Mouse (Mus musculus): ENCODE data around the gene Snx30. TPM values are rescaled to one million over a fixed set of nuclear protein-coding genes. Genes with fewer than 3 reads are reported as not detected.

Snx30 gene
- polyA plus RNA-seq, 1 experiment, result 1.3 TPM

GRCm38 (mm10) chr4:59891723-59892416, 86.2 kb downstream of the Snx30 start:
- 93% methylated on average over 10 of the region's 10 CpGs for WGBS
- no peak for DNase-seq (ENCODE audit: low read depth, low spot score)

- 92% methylated on average over 5 of the region's 5 CpGs for WGBS
- no peak for DNase-seq (ENCODE audit: low read depth, low spot score)
These were observed 87.1 kb downstream of the Snx30 start for GRCm38 (mm10) chr4:59892731-59893130.

- WGBS, result 81% methylated on average over 8 of the region's 8 CpGs
These were observed 88.8 kb downstream of the Snx30 start for GRCm38 (mm10) chr4:59894415-59894814.

GRCm38 (mm10) chr4:59894977-59895575, 89.4 kb downstream of the Snx30 start:
- 79% methylated on average over 3 of the region's 3 CpGs for WGBS

More at GRCm38 (mm10) chr4:59894415-59894814, 88.8 kb downstream of the Snx30 start:
- DNase-seq (ENCODE audit: low read depth, low spot score), result no peak

GRCm38 (mm10) chr4:59896000-59896399, 90.4 kb downstream of the Snx30 start:
- WGBS, result 71% methylated on average over 5 of the region's 5 CpGs
- no peak for DNase-seq (ENCODE audit: low read depth, low spot score)

More at GRCm38 (mm10) chr4:59894977-59895575, 89.4 kb downstream of the Snx30 start:
- DNase-seq (ENCODE audit: low read depth, low spot score), result no peak

- DNase-seq (ENCODE audit: low read depth, low spot score), result no peak
- 42% methylated on average over 12 of the region's 12 CpGs for WGBS
These were observed 92.3 kb downstream of the Snx30 start for GRCm38 (mm10) chr4:59897814-59898520.

GRCm38 (mm10) chr4:59898521-59898919, 92.9 kb downstream of the Snx30 start:
- no peak for DNase-seq (ENCODE audit: low read depth, low spot score)
- 69% methylated on average over 9 of the region's 9 CpGs for WGBS

GRCm38 (mm10) chr4:59901810-59902209, 96.2 kb downstream of the Snx30 start:
- WGBS, result 88% methylated on average over 6 of the region's 6 CpGs
- DNase-seq (ENCODE audit: low read depth, low spot score), result no peak

- DNase-seq (ENCODE audit: low read depth, low spot score), result no peak
- WGBS, result 76% methylated on average over 6 of the region's 6 CpGs
These were observed 96.9 kb downstream of the Snx30 start for GRCm38 (mm10) chr4:59902547-59902946.

GRCm38 (mm10) chr4:59907092-59907491, 101.5 kb downstream of the Snx30 start:
- 50% methylated on average over 6 of the region's 6 CpGs for WGBS
- no peak for DNase-seq (ENCODE audit: low read depth, low spot score)

- WGBS, result 48% methylated on average over 10 of the region's 10 CpGs
- no peak for DNase-seq (ENCODE audit: low read depth, low spot score)
These were observed 102.1 kb downstream of the Snx30 start for GRCm38 (mm10) chr4:59907657-59908230.

GRCm38 (mm10) chr4:59908785-59909184, 103.1 kb downstream of the Snx30 start:
- WGBS, result 89% methylated on average over 2 of the region's 2 CpGs
- no peak for DNase-seq (ENCODE audit: low read depth, low spot score)

GRCm38 (mm10) chr4:59914608-59915403, 109.2 kb downstream of the Snx30 start, which contains the start of gene Slc46a2:
Gene Slc46a2, minus strand, starts transcription at chr4:59915056.
- WGBS, result 15% methylated on average over 22 of the region's 22 CpGs
- DNase-seq (ENCODE audit: low read depth, low spot score), result no peak

GRCm38 (mm10) chr4:59917966-59918365, 112.3 kb downstream of the Snx30 start:
- 85% methylated on average over 3 of the region's 3 CpGs for WGBS

GRCm38 (mm10) chr4:59925082-59925481, 119.4 kb downstream of the Snx30 start:
- DNase-seq (ENCODE audit: low read depth, low spot score), result no peak
- WGBS, result 88% methylated on average over 9 of the region's 9 CpGs

More at GRCm38 (mm10) chr4:59917966-59918365, 112.3 kb downstream of the Snx30 start:
- no peak for DNase-seq (ENCODE audit: low read depth, low spot score)

GRCm38 (mm10) chr4:59927666-59928065, 122.0 kb downstream of the Snx30 start:
- DNase-seq (ENCODE audit: low read depth, low spot score), result no peak
- WGBS, result 77% methylated on average over 3 of the region's 3 CpGs

- peak; percentile 33 for DNase-seq (ENCODE audit: low read depth, low spot score)
- 8% methylated on average over 6 of the region's 6 CpGs for WGBS
These were observed 122.7 kb downstream of the Snx30 start for GRCm38 (mm10) chr4:59928347-59928746.

- 48% methylated on average over 6 of the region's 6 CpGs for WGBS
- peak; percentile 35 for DNase-seq (ENCODE audit: low read depth, low spot score)
These were observed 127.1 kb downstream of the Snx30 start for GRCm38 (mm10) chr4:59932505-59933281.

- peak; percentile 85 for DNase-seq (ENCODE audit: low read depth, low spot score)
- 20% methylated on average over 2 of the region's 2 CpGs for WGBS
These were observed 131.9 kb downstream of the Snx30 start for GRCm38 (mm10) chr4:59937543-59937942.
